Mouse (Mus musculus): ENCODE results near the gene Pknox2. TPM values are rescaled to one million over a fixed set of nuclear protein-coding genes. Genes with fewer than 3 reads are reported as not detected.

The Pknox2 gene
- polyA plus RNA-seq, 1 experiment from 2014 or later, result 13.2 TPM

DNA sequence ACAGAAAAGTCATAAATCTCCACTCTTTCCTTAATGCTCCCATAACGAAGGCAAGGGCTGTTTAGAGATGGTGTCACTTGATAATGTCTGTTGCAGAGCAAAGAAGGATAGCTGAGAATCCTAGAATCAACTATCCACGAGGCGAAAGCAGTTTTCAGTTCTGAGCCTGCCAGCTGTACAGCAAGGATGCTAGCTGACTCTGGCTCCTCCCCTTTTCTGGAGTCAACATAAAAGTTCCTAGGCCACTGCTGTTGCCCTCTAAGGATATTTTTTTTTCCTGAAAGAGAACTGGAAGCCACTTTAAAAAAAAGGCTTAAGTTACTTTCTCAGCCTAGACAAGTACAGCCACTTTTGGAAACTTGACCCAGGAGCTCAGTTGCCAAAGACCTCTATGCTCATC, 176.1 kb downstream of the Pknox2 start:
- WGBS, result 32% methylated on average over 3 of the region's 3 CpGs

GRCm38 (mm10) chr9:36970651-36971050, 176.6 kb downstream of the Pknox2 start:
- ATAC-seq (replicated peaks; ENCODE audit: insufficient number of reproducible peaks, low FRiP score, low TSS enrichment, low read depth) (no peak), DNase-seq (ENCODE audit: low spot score) (peak; percentile 91)
- Histone ChIP-seq H3K9ac (replicated peaks; ENCODE audit: low read length) (no peak overlapping the region), H3K4me2 (ENCODE audit: low read depth, low read length) (no peak overlapping the region), H3K27ac (replicated peaks; ENCODE audit: low read depth, low read length) (no peak overlapping the region), H3K36me3 (replicated peaks; ENCODE audit: control insufficient read depth, insufficient read depth, low read depth, low read length) (no peaks in the 10 kb centered on the region), H3K9me3 (replicated peaks; ENCODE audit: control insufficient read depth, low read length) (no peaks in the 10 kb centered on the region), H3K4me3 (ENCODE audit: low read depth, low read length) (no peak overlapping the region), H3K4me1 (ENCODE audit: control insufficient read depth, insufficient read depth, low read length) (no peaks in the 10 kb centered on the region), H3K27me3 (ENCODE audit: control insufficient read depth, insufficient read depth, low read length) (no peaks in the 10 kb centered on the region)
- WGBS, result 7% methylated on average over 5 of the region's 5 CpGs

More for the DNA sequence above, 176.1 kb downstream of the Pknox2 start:
- no peaks in the 10 kb centered on the region for H3K4me1 ChIP-seq (ENCODE audit: control insufficient read depth, insufficient read depth, low read length)
- H3K27me3 ChIP-seq (ENCODE audit: control insufficient read depth, insufficient read depth, low read length), result no peaks in the 10 kb centered on the region
- H3K27ac ChIP-seq (replicated peaks; ENCODE audit: low read depth, low read length), result no peak overlapping the region
- no peak overlapping the region for H3K9ac ChIP-seq (replicated peaks; ENCODE audit: low read length)
- no peak overlapping the region for H3K4me3 ChIP-seq (ENCODE audit: low read depth, low read length)
- DNase-seq (ENCODE audit: low spot score), result peak; percentile 50
- no peak for ATAC-seq (replicated peaks; ENCODE audit: insufficient number of reproducible peaks, low FRiP score, low TSS enrichment, low read depth)
- no peaks in the 10 kb centered on the region for H3K36me3 ChIP-seq (replicated peaks; ENCODE audit: control insufficient read depth, insufficient read depth, low read depth, low read length)
- H3K4me2 ChIP-seq (ENCODE audit: low read depth, low read length), result no peak overlapping the region
- H3K9me3 ChIP-seq (replicated peaks; ENCODE audit: control insufficient read depth, low read length), result no peaks in the 10 kb centered on the region

DNA sequence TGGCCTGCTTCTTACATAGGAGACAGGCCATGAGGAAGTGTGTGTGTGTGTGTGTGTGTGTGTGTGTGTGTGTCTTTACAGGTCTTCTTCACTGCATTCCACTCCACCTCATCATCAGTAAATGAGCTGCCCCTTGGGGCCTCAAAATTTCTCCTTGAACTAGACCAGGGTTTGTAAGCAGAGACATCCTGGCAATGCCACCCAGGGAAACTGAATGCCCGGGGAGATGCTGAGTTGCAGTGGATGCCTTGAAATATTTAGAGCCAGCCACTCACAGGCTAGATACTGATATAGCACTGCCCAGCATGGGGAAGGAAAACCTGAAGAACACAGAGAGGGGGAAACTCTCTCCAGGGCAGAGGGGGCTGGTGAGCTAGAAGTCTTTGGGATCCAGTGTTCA, 178.1 kb downstream of the Pknox2 start:
- Histone ChIP-seq H3K9me3 (replicated peaks; ENCODE audit: control insufficient read depth, low read length) (no peaks in the 10 kb centered on the region), H3K27ac (replicated peaks; ENCODE audit: low read depth, low read length) (no peak overlapping the region), H3K27me3 (ENCODE audit: control insufficient read depth, insufficient read depth, low read length) (no peaks in the 10 kb centered on the region), H3K9ac (replicated peaks; ENCODE audit: low read length) (no peak overlapping the region), H3K4me3 (ENCODE audit: low read depth, low read length) (no peak overlapping the region), H3K36me3 (replicated peaks; ENCODE audit: control insufficient read depth, insufficient read depth, low read depth, low read length) (no peaks in the 10 kb centered on the region), H3K4me1 (ENCODE audit: control insufficient read depth, insufficient read depth, low read length) (0 out of 2 replicates have a peak, but pooled peaks cover 2% of the 10 kb centered on the region), H3K4me2 (ENCODE audit: low read depth, low read length) (no peak overlapping the region)
- WGBS, result 84% methylated on average over 1 of the region's 1 CpGs
- ATAC-seq (replicated peaks; ENCODE audit: insufficient number of reproducible peaks, low FRiP score, low TSS enrichment, low read depth) (no peak), DNase-seq (ENCODE audit: low spot score) (no peak)

- no peaks in the 10 kb centered on the region for H3K27me3 ChIP-seq (ENCODE audit: control insufficient read depth, insufficient read depth, low read length)
- H3K9ac ChIP-seq (replicated peaks; ENCODE audit: low read length), result no peak overlapping the region
- 0 out of 2 replicates have a peak, but pooled peaks cover 2% of the 10 kb centered on the region for H3K4me1 ChIP-seq (ENCODE audit: control insufficient read depth, insufficient read depth, low read length)
- H3K4me3 ChIP-seq (ENCODE audit: low read depth, low read length), result no peak overlapping the region
- 45% methylated on average over 7 of the region's 7 CpGs for WGBS
- DNase-seq (ENCODE audit: low spot score) (peak; percentile 86), ATAC-seq (replicated peaks; ENCODE audit: insufficient number of reproducible peaks, low FRiP score, low TSS enrichment, low read depth) (no peak; the same call in 1 of the 2 replicates)
- no peak overlapping the region for H3K4me2 ChIP-seq (ENCODE audit: low read depth, low read length)
- no peaks in the 10 kb centered on the region for H3K9me3 ChIP-seq (replicated peaks; ENCODE audit: control insufficient read depth, low read length)
- H3K27ac ChIP-seq (replicated peaks; ENCODE audit: low read depth, low read length), result no peak overlapping the region
- no peaks in the 10 kb centered on the region for H3K36me3 ChIP-seq (replicated peaks; ENCODE audit: control insufficient read depth, insufficient read depth, low read depth, low read length)
Measured at GRCm38 (mm10) chr9:36968713-36969112, 178.5 kb downstream of the Pknox2 start.

GRCm38 (mm10) chr9:36968236-36968635, 179.0 kb downstream of the Pknox2 start:
- ATAC-seq (replicated peaks; ENCODE audit: insufficient number of reproducible peaks, low FRiP score, low TSS enrichment, low read depth) (no peak), DNase-seq (ENCODE audit: low spot score) (no peak)
- H3K4me1 ChIP-seq (ENCODE audit: control insufficient read depth, insufficient read depth, low read length), result 0 out of 2 replicates have a peak, but pooled peaks cover 2% of the 10 kb centered on the region
- no peaks in the 10 kb centered on the region for H3K36me3 ChIP-seq (replicated peaks; ENCODE audit: control insufficient read depth, insufficient read depth, low read depth, low read length)
- no peaks in the 10 kb centered on the region for H3K27me3 ChIP-seq (ENCODE audit: control insufficient read depth, insufficient read depth, low read length)
- no peak overlapping the region for H3K4me3 ChIP-seq (ENCODE audit: low read depth, low read length)
- H3K4me2 ChIP-seq (ENCODE audit: low read depth, low read length), result no peak overlapping the region
- H3K9ac ChIP-seq (replicated peaks; ENCODE audit: low read length), result no peak overlapping the region
- no peaks in the 10 kb centered on the region for H3K9me3 ChIP-seq (replicated peaks; ENCODE audit: control insufficient read depth, low read length)
- WGBS, result 74% methylated on average over 7 of the region's 7 CpGs
- H3K27ac ChIP-seq (replicated peaks; ENCODE audit: low read depth, low read length), result no peak overlapping the region

- no peaks in the 10 kb centered on the region for H3K27me3 ChIP-seq (ENCODE audit: control insufficient read depth, insufficient read depth, low read length)
- no peaks in the 10 kb centered on the region for H3K36me3 ChIP-seq (replicated peaks; ENCODE audit: control insufficient read depth, insufficient read depth, low read depth, low read length)
- no peak overlapping the region for H3K4me3 ChIP-seq (ENCODE audit: low read depth, low read length)
- H3K9me3 ChIP-seq (replicated peaks; ENCODE audit: control insufficient read depth, low read length), result no peaks in the 10 kb centered on the region
- no peak overlapping the region for H3K27ac ChIP-seq (replicated peaks; ENCODE audit: low read depth, low read length)
- peak; percentile 78 for DNase-seq (ENCODE audit: low spot score)
- H3K4me2 ChIP-seq (ENCODE audit: low read depth, low read length), result no peak overlapping the region
- ATAC-seq (replicated peaks; ENCODE audit: insufficient number of reproducible peaks, low FRiP score, low TSS enrichment, low read depth), result no peak
- 0 out of 2 replicates have a peak, but pooled peaks cover 2% of the 10 kb centered on the region for H3K4me1 ChIP-seq (ENCODE audit: control insufficient read depth, insufficient read depth, low read length)
- WGBS, result 58% methylated on average over 5 of the region's 5 CpGs
- H3K9ac ChIP-seq (replicated peaks; ENCODE audit: low read length), result no peak overlapping the region
Measured at GRCm38 (mm10) chr9:36965720-36966119, 181.5 kb downstream of the Pknox2 start.

- Histone ChIP-seq H3K27ac (replicated peaks; ENCODE audit: low read depth, low read length) (no peak overlapping the region), H3K4me1 (ENCODE audit: control insufficient read depth, insufficient read depth, low read length) (0 out of 2 replicates have a peak, but pooled peaks cover 2% of the 10 kb centered on the region), H3K27me3 (ENCODE audit: control insufficient read depth, insufficient read depth, low read length) (no peaks in the 10 kb centered on the region), H3K9ac (replicated peaks; ENCODE audit: low read length) (no peak overlapping the region), H3K9me3 (replicated peaks; ENCODE audit: control insufficient read depth, low read length) (no peaks in the 10 kb centered on the region), H3K4me3 (ENCODE audit: low read depth, low read length) (no peak overlapping the region), H3K4me2 (ENCODE audit: low read depth, low read length) (no peak overlapping the region), H3K36me3 (replicated peaks; ENCODE audit: control insufficient read depth, insufficient read depth, low read depth, low read length) (no peaks in the 10 kb centered on the region)
- DNase-seq (ENCODE audit: low spot score), result peak; percentile 71
- 0 out of 2 replicates have a peak, but pooled peaks have one; percentile 26 for ATAC-seq (replicated peaks; ENCODE audit: insufficient number of reproducible peaks, low FRiP score, low TSS enrichment, low read depth)
- WGBS, result 2% methylated on average over 5 of the region's 5 CpGs
Measured at GRCm38 (mm10) chr9:36964230-36964629, 183.0 kb downstream of the Pknox2 start.

DNA sequence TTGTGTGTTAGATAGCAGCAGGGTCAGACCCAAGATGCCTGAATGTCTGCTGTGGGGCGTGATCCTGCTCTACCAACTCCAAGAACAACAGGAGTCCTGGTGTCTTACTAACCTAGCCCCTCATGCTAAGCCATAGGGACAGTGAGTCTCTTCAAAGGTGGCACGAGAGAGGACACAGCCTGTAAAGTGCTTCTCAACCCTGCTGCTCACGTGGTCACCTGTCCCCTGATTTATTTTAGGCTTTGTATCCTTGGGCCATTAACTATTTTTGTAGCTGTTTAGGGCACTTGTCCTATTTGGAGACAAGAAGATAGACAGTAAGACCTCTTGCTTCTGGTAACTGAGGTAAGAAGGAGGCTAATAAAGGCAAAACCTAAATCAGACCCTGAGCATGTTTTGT, 183.7 kb downstream of the Pknox2 start:
- no peak for ATAC-seq (replicated peaks; ENCODE audit: insufficient number of reproducible peaks, low FRiP score, low TSS enrichment, low read depth)
- Histone ChIP-seq H3K4me1 (ENCODE audit: control insufficient read depth, insufficient read depth, low read length) (0 out of 2 replicates have a peak, but pooled peaks cover 2% of the 10 kb centered on the region), H3K4me2 (ENCODE audit: low read depth, low read length) (no peak overlapping the region), H3K9me3 (replicated peaks; ENCODE audit: control insufficient read depth, low read length) (no peaks in the 10 kb centered on the region), H3K9ac (replicated peaks; ENCODE audit: low read length) (no peak overlapping the region), H3K27me3 (ENCODE audit: control insufficient read depth, insufficient read depth, low read length) (no peaks in the 10 kb centered on the region), H3K36me3 (replicated peaks; ENCODE audit: control insufficient read depth, insufficient read depth, low read depth, low read length) (no peaks in the 10 kb centered on the region), H3K4me3 (ENCODE audit: low read depth, low read length) (no peak overlapping the region), H3K27ac (replicated peaks; ENCODE audit: low read depth, low read length) (0 out of 2 replicates have a peak overlapping the region, but pooled peaks have one; percentile 16)
- no peak for DNase-seq (ENCODE audit: low spot score)
- WGBS, result 41% methylated on average over 3 of the region's 3 CpGs
